9 mouse cellular contexts compared by ENCODE assay signal in the genomic region with DNA sequence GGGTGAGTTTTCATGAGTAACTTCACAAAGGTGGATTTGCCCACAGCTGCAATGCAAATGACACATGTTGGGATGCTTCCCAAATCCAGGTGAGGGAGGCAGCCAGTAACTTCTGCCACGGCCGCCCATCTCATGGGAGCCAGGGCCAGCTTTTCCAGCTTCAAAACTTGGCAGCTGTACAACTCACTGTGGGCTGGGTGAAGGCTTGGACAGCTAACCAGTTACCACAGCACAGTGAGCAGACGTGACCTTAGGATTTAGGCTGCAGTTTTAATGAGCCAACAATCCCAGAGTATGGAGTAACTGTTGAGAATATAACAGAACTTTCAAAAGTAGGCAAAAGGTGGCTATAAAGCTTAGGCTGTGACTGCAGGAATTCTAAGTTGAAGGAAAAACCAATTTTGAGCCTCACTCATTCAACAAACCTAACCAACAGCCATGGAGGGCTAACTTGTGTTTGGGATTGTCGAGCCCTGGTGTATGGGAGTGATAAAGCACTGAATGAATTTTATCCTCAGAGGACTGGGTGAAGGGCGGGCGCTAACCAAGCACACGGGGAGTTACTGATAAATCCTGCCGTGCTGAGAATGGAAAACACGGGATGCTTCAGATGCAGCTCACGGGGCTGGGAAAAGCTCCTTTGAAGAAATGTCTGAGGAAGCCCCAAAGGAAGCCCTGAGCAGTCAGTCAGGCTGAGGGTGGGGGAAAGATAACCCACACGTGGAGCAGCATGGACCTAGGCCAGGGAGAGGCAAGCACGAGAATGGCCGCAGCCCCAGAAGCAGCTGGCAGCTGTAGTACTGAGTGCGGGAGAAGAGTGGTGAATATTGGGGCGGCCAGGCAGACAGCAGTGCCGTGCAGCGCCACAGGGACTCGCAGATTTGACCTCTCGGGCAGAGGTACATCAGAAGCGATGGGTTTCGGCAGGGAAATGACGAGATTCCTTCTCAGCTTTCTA. TPM values are rescaled to one million over a fixed set of nuclear protein-coding genes. Genes with fewer than 3 reads are reported as not detected.
DNase-seq lines count a peak whose midpoint lies in the region; ATAC-seq and TF ChIP-seq lines count a peak whose summit lies in the region.
"Had no signal": no experiment of that assay in that cellular context is flagged by ENCODE, and none has a peak within 500 bp of the region (broad histone marks: within the 10 kb centered on the region; RNA-seq: fewer than 3 reads in every experiment).

No protein-coding gene starts in this region.

- CTCF ChIA-PET in Patski (lab: Charles Lee), result interaction anchor here (0.7 to 2.7 kb wide), 6 partner anchors 8 to 147 kb away, joined by 3 to 11 read pairs (median 3); no protein-coding TSS in a partner anchor

- ATAC-seq in hindbrain, postnatal 0 days, result no peak
- peak; percentile 44 for ATAC-seq in Patski
- no peak for ATAC-seq in midbrain, embryonic 15.5 days (replicated peaks)

- H3K27me3 ChIP-seq in hindbrain, postnatal 0 days (ENCODE audit: insufficient read depth, low read length), result no peaks in the 10 kb centered on the region
- H3K27me3 ChIP-seq in hindbrain, embryonic 10.5 days (ENCODE audit: insufficient read depth, poor library complexity, severe bottlenecking), result no peaks in the 10 kb centered on the region
- no peaks in the 10 kb centered on the region for H3K27me3 ChIP-seq in Patski
- no peaks in the 10 kb centered on the region for H3K27me3 ChIP-seq in midbrain, embryonic 15.5 days (replicated peaks)

- no peaks in the 10 kb centered on the region for H3K9me3 ChIP-seq in hindbrain, postnatal 0 days (ENCODE audit: low read length)
- peaks cover 4% of the 10 kb centered on the region; the same call in 1 of the 2 replicates for H3K9me3 ChIP-seq in hindbrain, embryonic 10.5 days
- H3K9me3 ChIP-seq in midbrain, embryonic 15.5 days, result no peaks in the 10 kb centered on the region

- no peak overlapping the region for H3K4me3 ChIP-seq in hindbrain, postnatal 0 days (ENCODE audit: low read length)
- H3K4me3 ChIP-seq in hindbrain, embryonic 10.5 days, result no peak overlapping the region
- no peak overlapping the region for H3K4me3 ChIP-seq in brown adipose tissue, adult 24 weeks (ENCODE audit: insufficient read depth, low read depth, low read length)
- no peak overlapping the region for H3K4me3 ChIP-seq in midbrain, embryonic 15.5 days

- DNase-seq in hindbrain, postnatal 0 days (ENCODE audit: low spot score), result peak; percentile 31
- DNase-seq in hindbrain, embryonic 10.5 days (ENCODE audit: low spot score), result no peak
- DNase-seq in Patski (ENCODE audit: low read depth, low spot score), result peak; percentile 72
- peak; percentile 65 to 70 for DNase-seq in kidney, postnatal 36 days
- no peak for DNase-seq in urinary bladder, postnatal 25 days (ENCODE audit: low spot score)
- no peak for DNase-seq in right cerebral cortex, adult 18-20 months

- in situ Hi-C loops in Patski (cut with MboI; ENCODE audit: low pct_unique_long_range_greater_than_20kb), result no loop called here

- no peak overlapping the region for H3K4me2 ChIP-seq in hindbrain, postnatal 0 days (ENCODE audit: low read depth, low read length)
- no peak overlapping the region for H3K4me2 ChIP-seq in midbrain, embryonic 15.5 days

- no peaks in the 10 kb centered on the region for H3K4me1 ChIP-seq in hindbrain, postnatal 0 days (ENCODE audit: insufficient read depth, low read length)
- 0 out of 2 replicates have a peak, but pooled peaks cover 3% of the 10 kb centered on the region for H3K4me1 ChIP-seq in hindbrain, embryonic 10.5 days (replicated peaks)
- H3K4me1 ChIP-seq in brown adipose tissue, adult 24 weeks (ENCODE audit: control insufficient read depth, insufficient read depth, insufficient read length, low read length), result peaks cover 26% of the 10 kb centered on the region
- no peaks in the 10 kb centered on the region for H3K4me1 ChIP-seq in midbrain, embryonic 15.5 days

- H3K36me3 ChIP-seq in hindbrain, postnatal 0 days (ENCODE audit: insufficient read depth, low read length), result peaks cover 8% of the 10 kb centered on the region; the same call in 1 of the 2 replicates
- H3K36me3 ChIP-seq in hindbrain, embryonic 10.5 days, result peaks cover 69% of the 10 kb centered on the region
- H3K36me3 ChIP-seq in midbrain, embryonic 15.5 days (replicated peaks), result no peaks in the 10 kb centered on the region

- H3K9ac ChIP-seq in hindbrain, postnatal 0 days (replicated peaks; ENCODE audit: low read length), result no peak overlapping the region
- no peak overlapping the region for H3K9ac ChIP-seq in midbrain, embryonic 15.5 days

- POLR2A ChIA-PET in Patski (lab: Charles Lee), result interaction anchor here (0.6 to 1.3 kb wide), 5 partner anchors 8 to 105 kb away, joined by 3 to 4 read pairs (median 3); no protein-coding TSS in a partner anchor

- no peak overlapping the region for H3K27ac ChIP-seq in hindbrain, postnatal 0 days
- no peak overlapping the region for H3K27ac ChIP-seq in hindbrain, embryonic 10.5 days
- peak overlapping the region; percentile 89 for H3K27ac ChIP-seq in brown adipose tissue, adult 24 weeks (replicated peaks; ENCODE audit: low read depth, low read length)
- no peak overlapping the region for H3K27ac ChIP-seq in midbrain, embryonic 15.5 days
- H3K27ac ChIP-seq: macrophage had no signal

- no peak for TF ChIP-seq CTCF in hindbrain, postnatal 0 days (IDR thresholded peaks at IDR 0.05; ENCODE audit: low read depth)
- no peak for TF ChIP-seq CTCF in Patski (IDR thresholded peaks at IDR 0.05)

- 62% methylated on average over 22 of the region's 22 CpGs for WGBS in hindbrain, postnatal 0 days
- WGBS in hindbrain, embryonic 10.5 days, result 88% methylated on average over 22 of the region's 22 CpGs
- WGBS in midbrain, embryonic 15.5 days, result 84% methylated on average over 22 of the region's 22 CpGs

RNA-seq across cellular contexts. Expression of a gene that starts 9.7 kb away (rescaled TPM):
- 31.8 and 52.5 TPM in 2 replicates for total RNA-seq in hindbrain, postnatal 0 days (2014; rRNA removed)
- 51.1 and 52.0 TPM in 2 replicates for polyA plus RNA-seq in hindbrain, postnatal 0 days (2015; fragmentation: Nextera tagmentation; extraction: Ambion mirVana)
- polyA plus RNA-seq in hindbrain, embryonic 10.5 days (2016; fragmentation: Nextera tagmentation; extraction: Ambion mirVana), result 61.3 and 68.8 TPM in 2 replicates
- 42.2 TPM for polyA plus RNA-seq in Patski (2021)
- polyA plus RNA-seq in brown adipose tissue, adult 24 weeks (2012; ENCODE audit: insufficient read depth, insufficient read length, missing spikeins), result 33.1 and 34.8 TPM in 2 replicates
- polyA plus RNA-seq in midbrain, embryonic 15.5 days (2015; fragmentation: Nextera tagmentation; extraction: Ambion mirVana), result 72.2 and 74.0 TPM in 2 replicates

RNA-seq across cellular contexts. Expression of a gene that starts 38.1 kb away (rescaled TPM):
- total RNA-seq in hindbrain, postnatal 0 days (2014; rRNA removed), result 30.8 and 34.8 TPM in 2 replicates
- polyA plus RNA-seq in hindbrain, postnatal 0 days (2015; fragmentation: Nextera tagmentation; extraction: Ambion mirVana), result 38.0 and 41.9 TPM in 2 replicates
- 51.1 and 56.5 TPM in 2 replicates for polyA plus RNA-seq in hindbrain, embryonic 10.5 days (2016; fragmentation: Nextera tagmentation; extraction: Ambion mirVana)
- 10.5 TPM for polyA plus RNA-seq in Patski (2021)
- 5.0 and 7.0 TPM in 2 replicates for polyA plus RNA-seq in brown adipose tissue, adult 24 weeks (2012; ENCODE audit: insufficient read depth, insufficient read length, missing spikeins)
- 60.9 and 76.8 TPM in 2 replicates for polyA plus RNA-seq in midbrain, embryonic 15.5 days (2015; fragmentation: Nextera tagmentation; extraction: Ambion mirVana)

RNA-seq across cellular contexts. Expression of a gene that starts 39.0 kb away (rescaled TPM):
- total RNA-seq in hindbrain, postnatal 0 days (2014; rRNA removed), result 0.36 and 2.1 TPM in 2 replicates
- polyA plus RNA-seq in hindbrain, postnatal 0 days (2015; fragmentation: Nextera tagmentation; extraction: Ambion mirVana), result 0.78 and 1.7 TPM in 2 replicates
- polyA plus RNA-seq in hindbrain, embryonic 10.5 days (2016; fragmentation: Nextera tagmentation; extraction: Ambion mirVana), result 0.92 and 2.1 TPM in 2 replicates
- 1.6 TPM for polyA plus RNA-seq in Patski (2021)
- polyA plus RNA-seq in brown adipose tissue, adult 24 weeks (2012; ENCODE audit: insufficient read depth, insufficient read length, missing spikeins), result 1.3 and 1.9 TPM in 2 replicates
- polyA plus RNA-seq in midbrain, embryonic 15.5 days (2015; fragmentation: Nextera tagmentation; extraction: Ambion mirVana), result 2.2 and 2.6 TPM in 2 replicates
- polyA plus RNA-seq: macrophage had no signal

Comparison
In these comparisons a context has a peak if more than half of its experiments do, and no peak if none do; other contexts are left out.
1. DNase-seq: peak in hindbrain, postnatal 0 days (single experiment), Patski (single experiment) and kidney, postnatal 36 days (2 of 2); none in hindbrain, embryonic 10.5 days (single experiment), urinary bladder, postnatal 25 days (single experiment) and right cerebral cortex, adult 18-20 months (single experiment).